Mouse (Mus musculus) right cerebral cortex, adult 18-20 months (tissue): ENCODE data around the gene Zfp60.

Source experiments
- DNase-seq: peaks from one replicate; pipeline ENCODE4 v3.0.0; 2022; ENCODE audit warnings: mixed read lengths

Gene Zfp60

GRCm38 (mm10) chr7:27794566-27794965, 63.4 kb downstream of the Zfp60 start:
- no peak for DNase-seq

- no peak for DNase-seq
Measured at GRCm38 (mm10) chr7:27797906-27798811, 67.0 kb downstream of the Zfp60 start.

- DNase-seq: no peak
Measured at GRCm38 (mm10) chr7:27801137-27801536, 69.9 kb downstream of the Zfp60 start.

GRCm38 (mm10) chr7:27802986-27803385, 71.8 kb downstream of the Zfp60 start:
- no peak for DNase-seq
